Mouse (Mus musculus): Measurements from ENCODE around the gene Bloc1s1. TPM values are rescaled to one million over a fixed set of nuclear protein-coding genes. Genes with fewer than 3 reads are reported as not detected.

Bloc1s1 gene
- total and polyA plus RNA-seq, 3 experiments, result 181 to 234 (median 201) TPM

DNA sequence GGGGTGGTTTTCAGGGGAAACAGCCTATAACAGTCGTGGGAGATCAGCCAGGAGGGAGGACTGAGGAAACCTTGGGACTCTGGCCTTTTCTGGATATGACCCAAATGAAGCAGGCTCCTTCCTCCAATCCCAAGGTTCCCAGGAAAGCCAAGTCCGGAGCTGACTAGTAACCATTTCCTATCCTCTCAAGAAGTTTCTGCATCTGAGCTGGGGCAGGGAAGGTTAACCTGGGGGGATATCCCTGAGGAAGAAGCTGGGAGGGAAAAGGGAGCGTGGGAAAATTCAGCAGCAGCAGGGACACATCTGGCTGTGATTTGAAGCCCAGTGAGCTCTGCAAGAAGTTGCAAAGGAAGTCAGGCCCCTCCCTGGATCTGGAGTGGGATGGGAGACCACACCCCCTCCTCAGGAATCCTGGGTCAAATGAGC is 3.1 kb downstream of the Bloc1s1 start:
- 25% methylated on average over 3 of the region's 3 CpGs for WGBS
- H3K36me3 ChIP-seq (ENCODE audit: control insufficient read depth, insufficient read depth, low read length), result no peaks in the 10 kb centered on the region
- H3K9ac ChIP-seq (ENCODE audit: low read depth, low read length), result peak overlapping the region; percentile 31; the same call in 1 of the 2 replicates
- peak; percentile 46 to 60 for DNase-seq
- TF ChIP-seq POLR2A (IDR thresholded peaks at IDR 0.05; ENCODE audit: insufficient read depth, low read depth, low read length) (no peak), CTCF (IDR thresholded peaks at IDR 0.05) (no peak), EP300 (IDR thresholded peaks at IDR 0.05; ENCODE audit: insufficient read depth, low read depth, low read length) (peak; percentile 31; the same call in 1 of the 2 replicates)
- intact Hi-C loops (cut with DNase I), result no loop called here
- no peaks in the 10 kb centered on the region for H3K79me2 ChIP-seq (replicated peaks; ENCODE audit: control insufficient read depth, insufficient read depth, low read length)
- H3K27me3 ChIP-seq (ENCODE audit: control insufficient read depth, insufficient read depth, low read length), result no peaks in the 10 kb centered on the region
- peak overlapping the region; percentile 98 for H3K27ac ChIP-seq
- peaks cover 13% of the 10 kb centered on the region for H3K4me1 ChIP-seq (ENCODE audit: control insufficient read depth, insufficient read depth, low read length)
- no peak overlapping the region for H3K4me3 ChIP-seq

DNA sequence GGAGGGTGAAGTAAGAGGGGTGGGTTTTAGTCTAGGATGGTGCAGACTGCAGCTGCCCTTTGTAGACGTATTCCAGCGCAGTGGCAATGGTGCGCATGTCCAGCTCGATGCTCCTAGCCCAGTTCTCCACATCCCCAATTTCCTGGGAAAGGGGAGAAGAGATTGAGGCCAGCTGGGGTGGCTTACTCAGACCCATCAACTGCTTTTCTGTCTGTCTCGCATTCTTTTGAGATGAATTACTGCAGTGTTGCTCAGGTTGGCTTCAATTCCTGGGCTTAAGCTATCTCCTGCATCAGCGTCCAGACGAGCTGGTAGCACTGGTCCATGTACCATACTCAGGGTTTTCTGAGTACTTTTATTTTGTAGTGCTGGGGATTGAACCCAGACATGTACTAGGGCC is 3.9 kb downstream of the Bloc1s1 start:
- DNase-seq, result no peak
- Histone ChIP-seq H3K79me2 (replicated peaks; ENCODE audit: control insufficient read depth, insufficient read depth, low read length) (no peaks in the 10 kb centered on the region), H3K4me3 (no peak overlapping the region), H3K4me1 (ENCODE audit: control insufficient read depth, insufficient read depth, low read length) (peaks cover 13% of the 10 kb centered on the region), H3K36me3 (ENCODE audit: control insufficient read depth, insufficient read depth, low read length) (no peaks in the 10 kb centered on the region), H3K27me3 (ENCODE audit: control insufficient read depth, insufficient read depth, low read length) (no peaks in the 10 kb centered on the region), H3K9ac (ENCODE audit: low read depth, low read length) (no peak overlapping the region), H3K27ac (peak overlapping the region; percentile 57)
- WGBS, result 71% methylated on average over 7 of the region's 7 CpGs
- TF ChIP-seq CTCF (IDR thresholded peaks at IDR 0.05) (no peak), EP300 (IDR thresholded peaks at IDR 0.05; ENCODE audit: insufficient read depth, low read depth, low read length) (no peak), POLR2A (IDR thresholded peaks at IDR 0.05; ENCODE audit: insufficient read depth, low read depth, low read length) (no peak)
- intact Hi-C loops (cut with DNase I), result loop anchor here (5.0 kb wide), 1 partner anchor 57 kb away; no protein-coding TSS in a partner anchor

DNA sequence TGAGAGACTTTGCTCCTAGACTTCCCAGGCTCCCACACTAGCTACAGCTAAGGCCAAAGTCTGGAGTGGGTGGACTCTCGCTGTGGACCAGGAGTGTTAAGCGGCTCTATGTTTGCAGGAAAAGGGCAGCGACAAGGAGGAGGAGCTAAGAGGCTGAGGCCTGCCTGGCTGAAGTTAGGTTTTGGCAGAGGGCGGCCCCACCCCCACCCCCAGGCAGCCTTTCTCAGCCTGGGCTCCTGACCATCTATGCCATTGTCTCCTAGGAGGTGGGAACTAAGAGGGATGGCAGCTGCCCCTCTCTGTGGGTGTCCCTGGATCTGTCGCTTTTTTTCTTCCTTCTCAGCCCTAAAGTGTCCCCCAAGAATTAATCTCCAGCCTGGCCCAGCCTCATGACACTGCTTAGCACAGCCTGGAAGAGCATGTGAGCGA is 4.6 kb downstream of the Bloc1s1 start:
- Histone ChIP-seq H3K27me3 (ENCODE audit: control insufficient read depth, insufficient read depth, low read length) (no peaks in the 10 kb centered on the region), H3K27ac (peak overlapping the region; percentile 57), H3K36me3 (ENCODE audit: control insufficient read depth, insufficient read depth, low read length) (no peaks in the 10 kb centered on the region), H3K4me3 (no peak overlapping the region), H3K79me2 (replicated peaks; ENCODE audit: control insufficient read depth, insufficient read depth, low read length) (no peaks in the 10 kb centered on the region), H3K4me1 (ENCODE audit: control insufficient read depth, insufficient read depth, low read length) (peaks cover 12% of the 10 kb centered on the region), H3K9ac (ENCODE audit: low read depth, low read length) (no peak overlapping the region)
- peak; percentile 51 to 58 for DNase-seq
- no peak for TF ChIP-seq CTCF (IDR thresholded peaks at IDR 0.05)
- TF ChIP-seq EP300 (IDR thresholded peaks at IDR 0.05; ENCODE audit: insufficient read depth, low read depth, low read length), result no peak
- 0 out of 2 replicates have a peak, but pooled peaks have one; percentile 11 for TF ChIP-seq POLR2A (IDR thresholded peaks at IDR 0.05; ENCODE audit: insufficient read depth, low read depth, low read length)
- intact Hi-C loops (cut with DNase I), result loop anchor here (5.0 kb wide), 1 partner anchor 58 kb away; no protein-coding TSS in a partner anchor
- 37% methylated on average over 6 of the region's 6 CpGs for whole genome bisulfite sequencing

DNA sequence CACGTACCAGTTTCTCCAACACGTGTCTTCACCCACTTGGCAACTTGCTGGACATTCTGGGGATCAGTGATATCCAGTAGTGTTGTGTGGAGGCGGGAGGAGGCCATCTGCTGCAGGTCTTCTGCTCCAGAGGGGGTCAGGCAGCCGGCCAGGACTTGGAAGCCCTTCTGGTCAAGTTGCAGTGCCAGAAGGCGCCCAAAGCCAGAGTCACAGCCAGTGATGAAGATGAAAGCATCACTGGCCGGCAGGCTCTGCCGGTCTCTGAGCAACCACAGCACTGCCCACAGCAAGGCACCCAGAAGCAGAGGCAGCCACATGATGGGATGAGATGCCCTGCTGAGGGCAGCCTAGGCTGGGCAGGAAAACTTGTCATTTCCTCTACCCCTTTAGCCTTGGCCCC is 5.6 kb downstream of the Bloc1s1 start:
- Histone ChIP-seq H3K36me3 (ENCODE audit: control insufficient read depth, insufficient read depth, low read length) (no peaks in the 10 kb centered on the region), H3K79me2 (replicated peaks; ENCODE audit: control insufficient read depth, insufficient read depth, low read length) (no peaks in the 10 kb centered on the region), H3K27ac (peak overlapping the region; percentile 57), H3K9ac (ENCODE audit: low read depth, low read length) (peak overlapping the region; percentile 33), H3K27me3 (ENCODE audit: control insufficient read depth, insufficient read depth, low read length) (no peaks in the 10 kb centered on the region), H3K4me1 (ENCODE audit: control insufficient read depth, insufficient read depth, low read length) (peaks cover 9% of the 10 kb centered on the region), H3K4me3 (no peak overlapping the region)
- TF ChIP-seq POLR2A (IDR thresholded peaks at IDR 0.05; ENCODE audit: insufficient read depth, low read depth, low read length) (0 out of 2 replicates have a peak, but pooled peaks have one; percentile 17), EP300 (IDR thresholded peaks at IDR 0.05; ENCODE audit: insufficient read depth, low read depth, low read length) (no peak), CTCF (IDR thresholded peaks at IDR 0.05) (no peak)
- intact Hi-C loops (cut with DNase I), result loop anchor here (5.0 kb wide), 1 partner anchor 59 kb away; no protein-coding TSS in a partner anchor
- DNase-seq, result peak; percentile 56 to 64
- 46% methylated on average over 7 of the region's 7 CpGs for WGBS

DNA sequence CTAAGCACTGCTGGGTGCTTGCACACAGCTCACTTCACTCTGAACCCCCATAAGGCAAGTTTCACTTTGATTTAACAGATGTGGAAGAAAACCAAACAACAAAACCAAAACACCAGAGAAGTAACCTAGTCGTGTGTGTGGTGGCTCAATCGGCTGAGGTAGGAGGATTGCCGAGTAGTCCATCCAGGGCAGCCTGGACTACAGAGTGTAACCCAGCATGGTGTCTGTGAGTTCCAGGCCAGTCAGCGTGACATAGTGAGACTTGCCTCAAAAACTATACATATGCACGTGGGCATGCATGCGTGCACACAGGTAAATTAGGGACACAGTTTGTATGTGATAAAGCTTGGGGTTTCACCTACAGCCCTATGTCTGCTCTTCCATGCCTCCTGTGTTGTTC is 6.4 kb downstream of the Bloc1s1 start:
- intact Hi-C loops (cut with DNase I), result loop anchor here (5.0 kb wide), 1 partner anchor 60 kb away; no protein-coding TSS in a partner anchor
- Histone ChIP-seq H3K79me2 (replicated peaks; ENCODE audit: control insufficient read depth, insufficient read depth, low read length) (no peaks in the 10 kb centered on the region), H3K4me1 (ENCODE audit: control insufficient read depth, insufficient read depth, low read length) (peaks cover 9% of the 10 kb centered on the region), H3K27ac (no peak overlapping the region), H3K9ac (ENCODE audit: low read depth, low read length) (no peak overlapping the region), H3K4me3 (no peak overlapping the region), H3K36me3 (ENCODE audit: control insufficient read depth, insufficient read depth, low read length) (no peaks in the 10 kb centered on the region), H3K27me3 (ENCODE audit: control insufficient read depth, insufficient read depth, low read length) (no peaks in the 10 kb centered on the region)
- WGBS, result 85% methylated on average over 6 of the region's 6 CpGs
- no peak for TF ChIP-seq EP300 (IDR thresholded peaks at IDR 0.05; ENCODE audit: insufficient read depth, low read depth, low read length)
- no peak for TF ChIP-seq POLR2A (IDR thresholded peaks at IDR 0.05; ENCODE audit: insufficient read depth, low read depth, low read length)
- TF ChIP-seq CTCF (IDR thresholded peaks at IDR 0.05), result no peak
- no peak for DNase-seq

DNA sequence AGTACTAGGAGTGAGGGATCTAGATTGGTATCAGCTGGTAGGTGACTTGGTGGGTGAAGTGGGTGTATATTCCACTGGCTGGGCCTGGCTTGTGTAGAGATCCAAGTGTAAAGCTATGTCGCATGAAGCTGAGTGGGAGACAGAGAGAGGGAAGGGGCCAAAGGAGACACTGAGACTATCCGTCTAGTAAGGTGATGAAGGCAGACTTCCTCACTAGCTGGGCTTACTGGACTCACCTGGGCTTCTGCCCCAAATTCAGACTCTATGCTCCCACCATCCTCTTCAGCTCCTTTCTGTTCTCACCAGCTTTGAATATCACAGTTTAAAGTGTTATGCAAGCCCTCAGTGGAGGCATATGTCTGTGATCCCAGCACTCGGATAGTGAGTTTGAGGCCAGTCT is 7.2 kb downstream of the Bloc1s1 start:
- WGBS, result 89% methylated on average over 3 of the region's 3 CpGs
- no peak for DNase-seq
- H3K9ac ChIP-seq (ENCODE audit: low read depth, low read length), result no peak overlapping the region
- no peak overlapping the region for H3K27ac ChIP-seq
- intact Hi-C loops (cut with DNase I), result loop anchor here (5.0 kb wide), 1 partner anchor 61 kb away; no protein-coding TSS in a partner anchor
- no peaks in the 10 kb centered on the region for H3K27me3 ChIP-seq (ENCODE audit: control insufficient read depth, insufficient read depth, low read length)
- no peaks in the 10 kb centered on the region for H3K36me3 ChIP-seq (ENCODE audit: control insufficient read depth, insufficient read depth, low read length)
- peaks cover 4% of the 10 kb centered on the region for H3K4me1 ChIP-seq (ENCODE audit: control insufficient read depth, insufficient read depth, low read length)
- no peak overlapping the region for H3K4me3 ChIP-seq
- TF ChIP-seq CTCF (IDR thresholded peaks at IDR 0.05) (no peak), POLR2A (IDR thresholded peaks at IDR 0.05; ENCODE audit: insufficient read depth, low read depth, low read length) (no peak), EP300 (IDR thresholded peaks at IDR 0.05; ENCODE audit: insufficient read depth, low read depth, low read length) (no peak)
- no peaks in the 10 kb centered on the region for H3K79me2 ChIP-seq (replicated peaks; ENCODE audit: control insufficient read depth, insufficient read depth, low read length)
